Mouse (Mus musculus): ENCODE measurements around the gene Mpc1.

Mpc1 gene

DNA sequence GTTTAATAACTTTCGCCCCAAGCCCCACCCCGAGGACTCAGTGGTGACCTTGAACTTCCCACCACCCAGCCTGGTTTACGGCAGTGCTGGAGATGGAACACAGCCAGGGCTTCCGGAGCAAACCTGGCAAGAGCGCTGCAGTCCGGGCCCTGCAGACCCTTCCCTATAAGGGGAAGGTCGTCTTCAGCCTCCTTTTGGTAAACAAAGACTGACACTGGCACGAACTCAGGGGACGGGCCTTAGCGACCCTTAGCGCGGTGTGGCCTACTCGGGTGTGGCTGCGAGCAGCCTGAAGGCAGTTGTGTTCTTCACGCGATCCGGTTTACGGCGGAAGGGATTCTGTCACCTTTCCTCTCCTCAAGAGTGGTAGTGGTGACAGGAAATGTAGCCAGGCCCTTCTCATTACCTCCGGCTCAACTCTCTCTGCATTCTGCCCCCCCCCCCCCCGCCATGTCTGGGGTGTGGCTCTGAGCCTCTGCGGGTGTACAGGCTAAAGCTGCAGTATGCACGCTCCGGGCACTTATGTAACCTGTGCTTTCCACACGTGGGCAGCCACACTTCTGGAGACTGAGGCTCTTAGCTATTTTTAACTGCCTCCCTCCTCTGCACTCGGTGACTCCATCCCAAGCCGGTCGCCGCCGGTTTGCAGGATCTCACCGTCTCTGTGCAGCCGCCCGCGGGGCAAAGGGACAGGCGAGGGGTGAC is at the start of gene Mpc1:
Mpc1 (plus strand) TSS at position 84 of the 705 bp plus-strand sequence.
- peak; percentile 91 to 94 for DNase-seq (ENCODE audit: low spot score in 2 of 2)

DNA sequence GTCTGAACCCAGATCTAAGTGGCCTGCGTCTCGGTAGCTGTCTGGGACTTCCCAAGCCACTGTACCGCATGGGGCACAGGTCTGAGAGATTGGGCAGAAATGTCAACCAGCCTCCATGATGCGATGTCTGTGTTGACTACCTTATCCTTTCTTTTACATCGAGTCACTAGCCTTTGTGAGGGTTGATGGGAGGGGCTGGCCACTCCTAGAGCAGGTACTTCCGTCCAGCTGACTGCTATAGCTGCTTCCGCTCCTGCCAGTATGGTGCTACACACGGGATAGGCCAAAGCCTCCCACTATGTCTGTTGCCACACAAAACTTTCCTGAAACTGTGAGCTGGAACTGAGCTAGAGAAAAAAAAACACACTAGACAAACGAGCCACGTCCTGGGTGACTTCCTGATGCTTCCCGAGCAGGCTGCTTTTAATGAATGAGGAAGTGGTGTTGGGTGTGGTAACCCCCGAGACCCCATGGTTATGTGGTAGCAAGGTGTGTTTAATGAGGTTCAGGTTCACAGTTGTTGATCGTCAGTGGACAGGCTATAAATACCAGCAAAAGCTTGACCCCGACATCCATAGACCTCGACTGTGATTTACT is 49.0 kb upstream of the Mpc1 start:
- no peak for DNase-seq (ENCODE audit: low spot score in 2 of 2)

DNA sequence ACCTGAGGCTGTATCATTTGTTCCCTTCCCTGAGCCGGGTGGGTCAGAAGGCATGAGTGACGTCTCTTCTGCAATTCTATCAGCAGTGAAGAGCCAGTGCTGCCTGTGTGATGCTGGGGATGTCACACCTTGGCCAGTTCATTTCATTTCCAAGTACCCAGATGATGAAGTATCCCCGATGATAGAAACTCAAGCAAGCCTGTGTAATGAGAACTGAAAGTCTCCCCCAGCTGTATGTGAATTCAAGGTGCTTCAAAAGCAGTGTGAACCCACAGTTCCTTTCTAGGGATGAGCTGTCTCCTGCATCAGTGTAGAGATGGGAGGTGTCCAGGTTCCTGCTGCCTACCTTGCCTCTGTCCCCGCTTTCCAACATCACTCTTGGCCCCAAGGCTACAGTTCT is 48.2 kb upstream of the Mpc1 start:
- DNase-seq (ENCODE audit: low spot score in 2 of 2): no peak

DNA sequence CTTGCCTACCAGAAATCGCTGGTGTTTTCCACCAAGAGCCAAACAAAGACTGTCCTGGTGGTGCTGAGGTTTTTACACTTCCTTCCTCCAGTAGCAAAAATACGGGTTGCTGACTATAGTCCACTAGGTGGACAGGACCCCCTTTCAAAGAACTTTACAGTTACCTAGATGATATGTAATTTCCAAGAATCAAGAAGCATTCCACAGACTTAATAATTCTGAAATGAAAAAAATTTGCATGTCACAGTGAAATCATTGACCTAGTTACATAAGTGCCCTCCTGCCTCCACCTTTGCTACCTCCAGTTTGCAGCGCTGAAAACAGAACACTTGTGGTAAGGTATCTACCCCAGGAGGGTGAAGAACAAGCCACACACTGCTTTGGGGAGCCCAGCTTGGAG is 47.0 kb upstream of the Mpc1 start, which contains the start of gene Ccr6:
Ccr6 (plus strand) TSS at position 301 of the 400 bp plus-strand sequence.
- no peak for DNase-seq (ENCODE audit: low spot score in 2 of 2)

DNA sequence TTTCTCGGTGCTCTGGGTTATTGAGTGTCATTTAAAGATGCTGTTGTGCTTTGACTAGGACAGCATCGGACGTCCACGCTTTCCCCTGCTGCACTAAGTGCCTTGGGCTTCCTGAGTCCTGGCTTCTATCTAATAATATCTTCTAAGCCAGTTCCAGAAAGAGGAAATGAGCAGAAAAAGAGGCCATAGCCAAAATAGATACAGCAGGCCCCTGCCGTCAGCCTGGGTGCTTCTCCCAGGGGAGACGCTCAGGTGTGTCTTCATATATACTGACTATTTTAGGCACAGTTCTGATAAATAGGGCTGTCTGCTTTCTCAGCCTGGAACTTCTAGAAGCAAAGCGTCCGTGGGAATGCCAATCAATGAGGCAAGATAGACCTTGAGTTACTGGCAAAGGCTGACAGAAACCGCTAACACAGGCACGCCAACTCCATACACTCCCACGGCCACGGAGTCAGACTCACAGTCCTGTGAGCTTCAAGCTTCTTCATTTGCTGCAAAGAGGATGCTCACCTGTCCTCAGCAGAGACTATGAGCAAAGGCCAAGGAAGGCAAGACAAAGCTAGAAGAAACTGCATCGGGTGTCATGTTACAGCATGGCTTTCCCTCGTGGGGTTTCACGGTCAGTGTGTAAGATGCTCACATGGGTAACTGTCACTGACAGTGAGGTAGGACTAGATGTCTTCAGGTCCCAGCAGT is 44.5 kb upstream of the Mpc1 start:
- DNase-seq (ENCODE audit: low spot score in 2 of 2): no peak

DNA sequence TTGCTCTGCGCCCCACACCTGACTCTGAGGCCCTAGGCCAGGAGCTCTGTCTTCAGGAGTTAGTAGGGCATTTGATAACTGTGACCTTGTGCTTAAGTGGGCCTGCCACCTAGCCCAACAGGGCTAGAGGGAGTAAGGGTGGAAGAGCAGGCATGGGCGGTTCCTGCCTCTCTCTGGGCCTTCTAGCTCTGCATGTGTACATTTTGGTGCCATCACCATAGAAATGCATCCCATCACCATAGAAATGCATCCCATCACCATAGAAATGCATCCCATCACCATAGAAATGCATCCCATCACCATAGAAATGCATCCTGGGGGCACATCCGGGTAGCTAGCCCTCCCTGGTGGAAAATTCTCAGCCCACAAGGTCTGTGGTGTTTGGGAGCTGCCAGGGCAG is 43.1 kb upstream of the Mpc1 start:
- DNase-seq (ENCODE audit: low spot score in 2 of 2): no peak

DNA sequence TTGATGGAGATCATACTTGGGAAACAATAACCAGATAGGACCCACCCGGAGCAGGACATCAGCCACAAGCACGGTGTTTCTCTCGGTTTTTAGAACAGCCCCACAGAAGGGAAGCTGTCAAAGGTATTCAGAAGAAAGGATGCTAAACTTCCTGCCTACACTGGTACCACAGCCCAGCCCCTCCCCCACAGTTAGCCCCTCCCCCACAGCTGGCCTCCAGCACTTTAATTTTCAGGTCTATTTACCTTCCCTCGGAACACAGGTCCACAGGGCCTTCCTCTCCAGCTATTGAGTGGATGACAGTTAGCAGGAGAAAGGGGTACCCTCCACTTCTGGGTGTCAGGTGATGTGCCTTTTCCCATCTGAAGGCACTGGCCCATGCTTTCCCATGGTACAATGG is 42.2 kb upstream of the Mpc1 start:
- no peak for DNase-seq (ENCODE audit: low spot score in 2 of 2)

DNA sequence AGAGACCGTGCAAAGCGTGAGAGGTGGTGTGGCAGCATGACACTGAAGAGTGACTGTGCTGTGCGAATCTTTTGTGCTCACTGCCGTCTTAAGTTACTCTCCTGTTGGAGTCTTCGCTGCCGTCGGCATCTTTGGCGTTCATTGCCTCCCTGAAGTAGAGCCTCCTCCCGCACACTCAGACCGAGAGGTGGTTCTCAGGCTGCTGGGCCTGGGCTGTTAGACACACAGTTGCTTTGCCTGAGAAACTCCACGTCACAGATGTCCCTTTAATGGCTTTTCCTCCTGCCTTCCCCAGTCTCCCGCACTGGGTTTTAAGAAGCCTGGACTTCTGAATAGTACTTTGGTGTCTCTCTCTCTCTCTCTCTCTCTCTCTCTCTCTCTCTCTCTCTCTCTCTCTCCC is 41.1 kb upstream of the Mpc1 start:
- no peak for DNase-seq (ENCODE audit: low spot score in 2 of 2)

DNA sequence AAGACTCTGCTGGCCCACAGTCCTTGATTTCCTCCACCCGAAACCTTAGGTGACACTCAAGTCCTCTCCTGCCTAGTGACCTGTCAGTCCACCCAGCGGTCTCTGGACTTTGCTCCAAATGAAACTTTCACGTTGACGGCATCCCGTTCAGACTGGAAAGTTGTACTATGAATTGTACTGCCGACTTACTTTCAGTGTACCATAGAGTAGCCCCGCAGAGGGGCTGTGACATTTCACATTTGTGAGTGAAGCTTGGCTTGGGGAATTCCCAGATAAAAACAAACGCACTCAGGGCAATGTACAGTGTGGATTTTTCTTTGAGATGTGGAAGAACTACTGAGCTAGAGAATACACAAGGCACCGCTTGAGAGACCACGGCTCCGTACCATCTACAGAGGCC is 40.5 kb upstream of the Mpc1 start:
- no peak for DNase-seq (ENCODE audit: low spot score in 2 of 2)

DNA sequence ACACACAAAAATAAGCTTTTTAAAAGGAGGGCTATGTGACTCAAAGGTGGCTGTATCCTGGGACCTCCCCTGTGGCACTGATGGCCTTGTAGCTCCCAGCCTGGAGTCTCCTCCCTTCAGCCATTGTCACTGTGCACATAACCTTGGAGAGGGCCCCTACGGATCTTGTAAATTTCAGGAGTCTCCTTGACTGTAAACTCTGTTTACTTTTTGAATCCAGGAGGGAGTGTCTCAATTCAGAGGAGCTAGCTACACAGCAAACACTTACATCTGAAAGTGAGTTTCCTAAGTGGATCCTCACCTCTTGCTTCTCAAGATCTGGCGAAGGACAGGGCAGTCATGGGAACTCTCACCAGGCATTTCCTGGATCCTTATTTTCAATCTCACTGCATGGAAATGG is 38.6 kb upstream of the Mpc1 start:
- no peak for DNase-seq (ENCODE audit: low spot score in 2 of 2)

DNA sequence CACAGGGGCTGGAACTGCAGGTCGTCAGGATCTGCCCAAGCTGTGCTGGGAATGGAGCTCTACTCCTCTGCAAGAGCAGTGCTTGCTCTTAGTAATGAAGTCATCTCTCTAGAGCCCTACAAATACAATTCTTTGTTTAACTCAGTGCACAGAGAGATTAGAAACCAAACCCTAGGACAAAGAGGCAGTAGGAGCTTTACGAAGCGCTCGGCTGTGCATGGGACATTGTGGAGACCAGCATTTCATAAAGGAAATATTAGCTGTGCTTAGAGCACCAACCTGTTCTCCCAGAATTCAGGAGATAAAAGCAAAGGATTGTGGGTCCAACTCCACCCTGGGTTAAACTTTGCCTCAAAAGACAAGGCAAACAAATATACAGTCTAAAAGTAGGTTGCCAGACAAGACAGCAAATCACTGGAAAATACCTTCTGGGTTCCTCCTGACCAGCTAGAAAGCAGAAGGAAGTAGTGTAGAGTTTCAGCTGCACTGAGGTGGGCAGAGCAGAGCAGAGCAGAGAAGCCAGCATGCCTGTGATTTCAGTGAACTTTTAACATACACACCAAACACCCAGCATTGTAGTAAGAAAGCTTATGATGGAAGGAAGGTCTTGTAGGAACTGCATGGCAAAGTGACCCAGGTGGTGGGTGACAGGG is 36.5 kb upstream of the Mpc1 start:
- no peak for DNase-seq (ENCODE audit: low spot score in 2 of 2)

DNA sequence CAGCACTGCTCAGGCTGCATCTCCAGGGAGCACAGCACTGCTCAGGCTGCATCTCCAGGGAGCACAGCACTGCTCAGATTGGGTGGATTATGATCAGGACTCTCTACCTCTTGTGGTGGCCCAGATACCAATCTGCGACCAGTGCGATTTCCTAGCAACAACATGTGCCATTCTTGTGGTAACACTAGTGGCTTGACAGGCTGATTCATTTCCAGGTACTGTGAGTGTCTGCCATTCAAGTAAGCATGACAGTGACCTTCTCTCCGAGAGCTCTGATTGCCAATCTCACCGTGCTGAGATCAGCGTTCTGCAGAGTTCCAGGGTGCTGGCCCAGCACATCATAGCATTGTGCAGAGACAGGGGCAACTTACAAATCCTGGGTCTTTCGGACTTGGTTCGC is 31.0 kb upstream of the Mpc1 start:
- no peak for DNase-seq (ENCODE audit: low spot score in 2 of 2)

DNA sequence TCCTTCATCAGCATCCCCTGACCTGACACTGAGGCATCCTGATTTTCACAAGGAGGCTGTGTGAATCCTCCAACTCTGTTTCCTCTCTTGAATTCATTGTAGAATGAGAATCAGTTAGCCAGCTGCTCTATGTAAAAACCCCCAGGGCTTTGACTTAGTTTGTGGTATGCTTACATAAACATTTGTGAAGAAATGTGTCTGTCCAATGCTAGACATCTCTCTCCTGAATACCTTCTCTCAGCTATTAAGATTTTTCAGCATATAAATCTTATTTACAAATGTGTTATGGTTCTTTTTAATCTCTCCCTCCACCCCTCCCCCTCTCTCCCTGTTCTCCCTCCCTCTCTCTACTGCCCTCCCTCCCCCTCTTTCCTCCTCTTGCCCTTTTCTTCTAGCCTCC is 28.4 kb upstream of the Mpc1 start:
- no peak for DNase-seq (ENCODE audit: low spot score in 2 of 2)

DNA sequence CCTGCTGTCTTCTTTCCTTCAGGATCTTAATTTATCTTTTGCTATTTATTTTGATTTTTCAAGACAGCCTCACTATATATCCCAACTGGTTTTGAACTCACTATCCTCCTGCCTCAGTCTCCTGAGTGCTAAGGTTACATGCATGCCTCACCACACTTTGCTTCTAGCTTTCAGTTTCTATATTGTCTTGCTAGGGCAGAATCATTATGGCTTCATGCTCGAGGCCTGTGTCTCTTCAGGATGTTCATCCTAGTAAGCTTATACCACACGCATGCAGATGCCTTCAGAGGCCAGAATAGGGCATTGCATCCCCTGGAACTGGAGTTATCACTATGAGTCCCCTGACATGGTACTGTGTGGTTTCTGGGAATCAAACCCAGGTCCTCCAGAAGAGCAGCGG is 27.8 kb upstream of the Mpc1 start:
- DNase-seq (ENCODE audit: low spot score in 2 of 2): no peak

DNA sequence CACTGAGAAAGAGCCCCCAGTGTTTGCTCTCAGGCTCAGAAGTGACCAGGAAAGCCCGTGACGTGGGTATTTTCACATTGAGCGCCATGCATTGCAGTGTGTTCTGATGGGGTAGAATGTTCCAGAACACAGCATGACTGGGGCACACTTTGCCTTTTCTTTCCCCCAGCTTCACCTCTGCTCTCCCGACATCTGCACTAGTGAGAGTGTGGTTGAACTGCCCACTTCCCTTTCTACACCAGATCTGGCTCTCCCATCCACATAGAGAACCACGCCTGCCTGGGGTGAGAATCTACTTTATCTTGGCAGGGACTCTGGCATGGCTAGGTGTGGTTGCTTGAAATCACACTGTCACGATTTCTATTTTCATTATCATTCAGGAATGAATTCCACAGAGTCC is 27.1 kb upstream of the Mpc1 start:
- DNase-seq (ENCODE audit: low spot score in 2 of 2): no peak

DNA sequence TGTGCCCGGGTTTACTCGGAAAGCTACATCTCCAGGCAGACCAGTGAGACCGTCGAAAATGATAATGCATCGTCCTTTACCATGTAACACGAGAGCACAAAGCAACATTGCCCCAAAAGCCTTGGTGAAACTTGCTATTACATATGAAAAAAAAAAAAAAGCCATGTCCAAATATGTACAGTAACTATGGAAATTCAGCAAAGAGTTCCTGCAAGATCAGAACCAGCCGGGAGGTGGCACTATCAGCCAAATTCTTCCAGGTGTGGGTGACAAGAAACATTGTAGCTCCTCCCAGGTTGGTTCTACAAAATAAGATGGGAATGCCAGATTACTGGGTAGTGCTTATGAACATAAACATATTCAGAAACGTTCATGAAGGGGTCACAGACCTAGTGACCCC is 25.7 kb upstream of the Mpc1 start:
- no peak for DNase-seq (ENCODE audit: low spot score in 2 of 2)

DNA sequence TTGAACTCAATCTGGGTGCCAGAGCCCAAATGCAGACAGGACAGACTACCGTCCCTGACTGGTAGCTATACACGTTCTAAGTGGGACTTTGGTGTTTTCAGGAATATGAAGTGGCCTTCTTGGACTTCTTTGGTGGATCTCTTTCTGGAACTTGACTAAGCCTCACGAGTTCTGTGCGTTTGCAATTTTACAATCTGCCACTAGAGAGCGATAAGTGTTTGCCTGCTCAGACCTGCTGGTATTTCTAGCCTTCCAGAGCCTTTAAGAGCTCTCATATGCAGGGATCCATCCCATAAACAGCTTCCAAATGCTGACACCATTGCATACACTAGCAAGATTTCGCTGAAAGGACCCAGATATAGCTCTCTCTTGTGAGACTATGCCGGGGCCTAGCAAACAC is 18.1 kb upstream of the Mpc1 start:
- DNase-seq (ENCODE audit: low spot score in 2 of 2): peak; percentile 20 to 63

DNA sequence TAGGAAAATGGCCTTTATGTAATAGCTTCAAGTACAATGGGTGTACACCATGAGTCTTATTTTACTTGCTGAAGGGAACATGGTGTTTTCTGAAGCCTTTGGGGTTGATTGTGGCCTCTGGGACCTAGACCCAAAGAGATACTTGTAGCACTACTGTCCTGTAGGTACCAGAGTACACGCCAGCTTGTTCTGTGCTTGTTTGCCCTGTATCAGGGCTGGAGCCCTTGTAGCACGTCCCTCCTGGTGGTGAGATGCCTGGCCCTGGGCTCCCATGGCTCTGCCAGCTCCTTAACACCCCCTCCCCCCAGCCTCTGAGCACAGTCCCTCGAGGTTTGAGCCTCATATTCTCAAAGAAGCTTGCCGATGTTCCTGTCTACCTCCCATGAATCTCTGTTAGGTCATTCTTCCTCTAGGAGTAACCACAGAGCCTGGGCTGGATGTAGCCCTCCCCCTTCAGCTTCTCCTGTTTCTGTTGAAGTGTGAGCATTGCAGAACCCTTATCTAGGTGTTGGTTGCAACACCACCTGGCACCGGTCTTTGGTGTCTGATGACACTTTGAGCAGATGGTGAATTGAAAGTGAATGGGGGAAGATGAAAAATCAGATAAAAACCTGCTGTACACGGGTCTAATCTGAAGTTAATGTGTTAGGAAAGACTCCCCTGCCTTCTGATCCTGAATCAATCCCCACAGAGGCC is 10.5 kb upstream of the Mpc1 start:
- DNase-seq (ENCODE audit: low spot score in 2 of 2): peak in 1 of 2 experiments; percentile 23

DNA sequence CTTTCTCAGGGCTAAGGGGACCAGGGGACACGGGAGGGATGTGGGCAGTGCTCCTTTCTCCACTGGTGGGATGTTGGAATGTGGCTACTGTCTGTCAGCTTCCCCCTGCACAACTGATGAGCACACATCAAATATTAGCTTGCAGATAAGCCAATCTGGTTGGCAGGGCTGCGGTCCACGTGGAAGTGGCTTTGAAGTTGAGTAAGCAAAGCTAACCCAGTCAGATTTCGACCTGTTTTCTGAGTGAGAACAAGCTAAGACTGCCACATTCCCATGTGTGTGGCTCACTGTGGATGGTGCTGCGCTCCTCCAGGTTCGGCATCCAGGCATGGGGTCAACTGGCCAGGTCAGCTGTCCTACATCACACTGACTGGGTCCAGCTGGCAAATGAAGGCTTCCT is 9.8 kb upstream of the Mpc1 start:
- DNase-seq (ENCODE audit: low spot score in 2 of 2): no peak

DNA sequence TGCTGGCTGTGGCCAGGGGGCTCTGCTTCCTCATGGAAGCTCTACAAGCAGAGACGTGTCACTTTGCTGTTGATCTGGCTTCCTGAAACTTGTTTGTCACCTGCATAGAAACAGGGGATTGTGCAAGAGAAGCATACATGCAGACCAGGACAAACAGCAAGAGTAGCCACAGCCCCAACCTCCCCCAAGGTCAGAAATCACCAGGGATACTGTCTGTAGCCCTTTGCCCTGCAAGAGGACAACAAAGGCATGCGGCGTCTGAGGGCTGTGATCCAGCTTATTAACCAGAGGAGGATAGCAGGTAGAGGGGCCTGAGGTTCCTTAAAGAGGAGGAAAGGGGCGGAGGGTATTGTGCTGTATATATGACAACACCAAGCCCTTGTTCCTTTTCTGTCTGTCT is 6.6 kb upstream of the Mpc1 start:
- no peak for DNase-seq (ENCODE audit: low spot score in 2 of 2)

DNA sequence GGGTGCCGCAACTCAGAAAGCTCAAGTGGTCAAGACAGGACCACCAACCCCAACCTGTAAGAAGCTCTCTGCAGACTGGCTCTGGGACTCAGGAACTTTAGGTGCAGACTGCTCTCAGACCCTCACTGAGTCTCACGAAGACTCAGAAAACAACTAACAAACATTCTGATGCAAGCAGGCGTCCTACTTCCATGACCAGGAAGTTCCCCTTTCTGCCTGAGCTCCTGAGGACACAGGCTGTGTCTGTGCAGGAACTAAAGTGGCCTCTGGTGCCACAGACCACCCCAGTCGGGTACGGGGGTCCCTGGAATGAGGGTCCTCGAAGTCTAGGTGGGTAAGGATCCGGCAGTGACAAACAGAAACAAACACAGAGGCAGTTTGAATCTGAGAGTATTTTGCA is 6.0 kb upstream of the Mpc1 start:
- no peak for DNase-seq (ENCODE audit: low spot score in 2 of 2)

DNA sequence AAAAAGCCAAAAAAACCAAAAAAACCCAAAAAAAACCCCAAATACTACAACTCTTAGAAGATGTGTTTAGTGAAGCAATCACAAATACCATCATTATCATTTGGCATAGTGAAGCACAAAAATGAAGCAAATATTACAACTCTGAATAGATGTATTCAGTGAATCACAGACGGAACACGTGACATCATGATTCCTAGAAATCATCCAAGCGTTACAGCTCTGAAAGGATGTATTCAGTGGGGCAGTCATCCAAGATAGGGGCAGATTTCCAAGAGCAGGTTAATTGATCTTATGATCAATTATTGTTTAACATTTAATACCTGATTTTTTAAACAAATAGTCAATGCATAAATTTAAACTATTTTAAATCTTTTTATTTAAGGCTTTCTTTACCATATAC is 5.4 kb upstream of the Mpc1 start:
- DNase-seq (ENCODE audit: low spot score in 2 of 2): no peak

Data from heart, adult 9 months (tissue).